Mouse (Mus musculus) frontal cortex, postnatal 10 days (tissue): ENCODE data around the gene Olfr807.

Experiments
- DNase-seq, 2 experiments: peaks; one replicate each; pipeline ENCODE4 v3.0.0; 2022; ENCODE audit warnings: low spot score in 2 of 2, mixed read lengths in 1 of 2

The Olfr807 gene

DNA sequence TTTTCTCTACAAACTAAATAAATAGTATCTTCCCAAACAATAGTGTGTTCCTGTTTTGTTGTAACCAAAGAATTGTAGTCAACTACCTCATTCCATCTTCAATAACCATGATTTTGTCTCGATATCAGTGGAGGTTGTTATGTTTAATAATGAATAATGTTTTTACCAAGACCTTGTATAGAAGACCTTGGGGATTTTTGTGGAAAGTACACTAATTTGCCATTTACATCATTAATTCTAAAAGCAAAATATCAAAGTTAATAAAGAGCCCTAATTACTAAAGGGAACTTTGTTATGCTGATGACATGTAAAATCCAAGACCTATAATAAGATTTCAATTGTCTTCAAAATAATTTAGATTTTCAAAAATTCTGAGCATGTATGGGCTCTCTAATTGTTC lies at the start of gene Olfr807:
Gene Olfr807, minus strand, starts transcription at position 101 of the 400 bp plus-strand sequence.
- DNase-seq = no peak

DNA sequence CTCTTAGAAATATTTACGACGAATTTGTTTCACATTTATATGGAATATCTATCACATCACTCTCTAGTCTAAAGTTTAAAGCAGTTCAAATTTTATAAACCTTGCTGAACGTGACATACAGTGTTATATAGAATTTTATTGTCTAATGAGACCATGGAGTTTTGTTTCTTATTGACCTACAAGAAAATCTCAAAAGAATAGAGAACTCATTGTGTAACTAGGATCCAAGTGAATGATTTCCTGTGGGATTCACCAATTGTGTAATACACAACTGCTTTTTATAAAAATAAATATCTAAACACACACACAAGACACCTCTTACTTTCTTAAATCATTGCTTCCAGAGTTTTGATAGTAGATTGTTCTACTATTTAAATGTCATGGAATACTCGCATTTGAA lies 46.7 kb upstream of the Olfr807 start, which contains the start of gene Olfr811:
Gene Olfr811, minus strand, starts transcription at position 101 of the 400 bp plus-strand sequence.
- no peak for DNase-seq

DNA sequence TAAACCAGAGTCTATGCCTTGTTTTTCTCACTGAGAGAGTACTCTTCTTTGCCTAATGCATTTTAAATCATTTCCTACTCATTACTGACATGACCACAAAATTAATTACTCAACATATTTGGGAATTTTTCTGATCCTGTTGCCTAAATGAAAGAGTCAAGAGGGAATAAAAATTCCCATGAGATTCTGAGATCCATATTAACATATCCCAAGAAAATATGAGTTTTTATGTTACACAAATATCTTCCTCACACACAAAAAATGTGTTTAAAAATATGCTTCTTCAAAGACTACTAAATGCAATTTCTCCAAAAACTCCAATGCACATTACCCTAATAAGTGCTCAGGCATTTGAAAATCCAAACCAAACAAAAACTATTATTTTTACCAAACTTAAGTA lies 37.2 kb upstream of the Olfr807 start, which contains the start of gene Olfr810:
Gene Olfr810, minus strand, starts transcription at position 101 of the 400 bp plus-strand sequence.
- DNase-seq = no peak

DNA sequence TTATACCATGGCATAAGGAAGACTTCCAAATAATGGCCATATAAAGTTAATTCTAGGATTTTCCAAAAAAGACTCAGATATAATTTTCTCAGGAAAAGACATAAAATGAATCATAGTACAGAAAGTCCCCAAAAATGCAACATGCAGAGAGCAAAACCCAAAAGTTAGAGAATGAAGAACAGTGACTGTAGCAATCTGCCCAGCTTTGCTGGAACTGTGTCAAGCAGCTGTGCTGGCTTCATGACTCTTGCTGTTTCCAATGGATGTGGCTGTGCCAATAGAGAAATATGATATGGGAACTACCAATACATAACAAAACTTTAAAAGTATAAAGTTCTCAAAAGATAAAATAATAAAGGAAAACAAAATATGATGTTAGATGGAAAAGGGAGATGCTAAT lies 20.5 kb upstream of the Olfr807 start:
- no peak for DNase-seq

DNA sequence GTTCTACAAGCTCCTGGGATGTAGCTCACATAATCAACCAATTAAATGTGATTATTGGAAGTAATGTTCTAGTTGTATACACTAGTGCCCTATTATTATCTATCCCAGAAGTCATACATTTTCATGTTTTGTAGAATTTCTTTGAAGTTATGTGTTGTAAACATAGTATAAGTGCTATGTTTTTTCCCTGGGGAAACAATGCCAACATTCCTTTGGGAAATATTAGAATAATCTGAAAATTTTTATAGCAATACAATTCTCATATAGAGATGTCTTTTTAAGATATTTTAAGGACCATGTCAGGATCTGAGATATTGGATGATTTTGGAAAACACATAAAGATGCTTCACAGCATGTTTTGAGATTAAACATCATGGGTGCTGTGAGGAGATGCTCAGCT lies 16.7 kb upstream of the Olfr807 start, which contains the start of gene Olfr809:
Gene Olfr809, plus strand, starts transcription at position 301 of the 400 bp plus-strand sequence.
- DNase-seq = no peak

DNA sequence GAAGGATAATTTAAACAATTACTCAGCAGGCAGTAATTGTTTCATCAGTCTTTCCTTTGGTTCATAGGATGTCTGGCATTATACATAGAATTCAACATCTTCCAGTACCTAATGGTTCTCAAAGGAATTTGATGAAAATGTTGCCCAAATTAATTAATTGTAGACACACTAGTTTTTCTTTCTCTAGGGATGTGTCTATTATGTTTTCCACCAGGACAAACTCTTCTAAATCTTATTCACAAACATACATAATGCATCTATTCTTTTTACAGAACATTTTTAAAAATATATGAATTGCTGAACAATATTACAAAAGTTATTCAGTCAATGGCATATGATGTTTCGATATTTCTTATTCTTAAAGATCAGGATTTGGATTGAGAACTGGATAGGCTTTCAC lies 7.6 kb upstream of the Olfr807 start, which contains the start of gene Olfr808:
Gene Olfr808, plus strand, starts transcription at position 301 of the 400 bp plus-strand sequence.
- DNase-seq = no peak

DNA sequence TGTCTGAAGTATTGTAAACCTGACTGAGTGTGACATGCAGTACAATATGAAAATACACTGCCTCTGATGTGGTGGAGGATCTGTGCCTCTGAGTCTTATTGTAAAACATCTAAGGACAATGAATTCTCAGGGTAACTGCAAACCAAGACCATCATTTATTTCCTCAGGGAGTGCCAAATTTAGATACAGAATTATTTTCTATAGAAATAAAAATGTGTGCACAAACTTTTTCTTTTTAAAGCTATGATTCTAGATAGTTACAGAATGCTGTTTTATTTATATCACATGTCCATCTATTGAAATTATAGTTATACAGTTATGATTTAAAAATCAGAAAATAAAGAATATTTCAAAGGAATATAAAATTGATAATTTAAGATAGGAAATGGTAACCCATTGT lies 15.8 kb downstream of the Olfr807 start, which contains the start of gene Olfr806:
Gene Olfr806, minus strand, starts transcription at position 101 of the 400 bp plus-strand sequence.
- no peak for DNase-seq

DNA sequence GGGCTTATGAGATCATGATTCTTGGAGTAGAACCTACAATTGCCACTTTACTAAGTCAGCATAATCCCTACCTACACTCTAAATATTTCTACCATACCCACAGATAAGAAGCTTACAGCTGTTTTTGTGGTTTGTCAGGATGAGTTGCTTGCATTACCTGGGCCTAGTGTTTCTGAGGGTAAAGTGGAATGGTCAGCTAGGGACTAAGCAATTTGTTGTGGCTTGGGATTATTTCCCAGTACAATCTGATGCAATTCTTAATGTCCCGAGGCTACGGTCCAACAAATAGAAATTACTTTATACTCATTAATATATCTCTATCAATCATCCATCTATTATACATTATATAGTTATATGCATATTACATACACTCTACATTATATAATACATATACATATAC lies 28.3 kb downstream of the Olfr807 start, which contains the start of gene Olfr805:
Gene Olfr805, minus strand, starts transcription at position 101 of the 400 bp plus-strand sequence.
- no peak for DNase-seq
